Mouse (Mus musculus) adrenal gland, adult (tissue): ENCODE results near the gene Asb15.

ENCODE experiments used
- DNase-seq, 2 experiments: peaks; one replicate each; pipeline ENCODE4 v3.0.0; 2022 to 2023; ENCODE audit warnings: low spot score in 1 of 2; ENCODE audit not compliant: inconsistent age in 2 of 2

Gene Asb15

DNA sequence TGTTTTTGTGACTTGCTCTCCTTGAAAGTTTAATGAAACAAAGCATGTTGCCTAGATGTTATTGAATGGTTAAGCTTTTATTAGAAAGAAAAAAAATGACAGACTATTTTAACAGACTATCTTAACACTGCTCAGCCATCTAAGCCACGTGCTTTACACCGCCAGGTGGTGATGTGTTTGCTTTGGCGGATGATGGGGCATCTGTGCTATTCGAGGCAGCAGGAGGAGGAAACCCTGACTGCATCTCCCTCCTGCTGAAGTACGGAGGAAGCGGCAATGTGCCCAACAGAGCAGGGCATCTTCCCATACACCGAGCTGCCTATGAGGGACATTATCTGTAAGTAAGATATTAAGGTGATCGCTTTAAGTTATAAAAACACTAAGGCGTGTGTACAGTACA, 36.1 kb downstream of the Asb15 start:
- DNase-seq: no peak

DNA sequence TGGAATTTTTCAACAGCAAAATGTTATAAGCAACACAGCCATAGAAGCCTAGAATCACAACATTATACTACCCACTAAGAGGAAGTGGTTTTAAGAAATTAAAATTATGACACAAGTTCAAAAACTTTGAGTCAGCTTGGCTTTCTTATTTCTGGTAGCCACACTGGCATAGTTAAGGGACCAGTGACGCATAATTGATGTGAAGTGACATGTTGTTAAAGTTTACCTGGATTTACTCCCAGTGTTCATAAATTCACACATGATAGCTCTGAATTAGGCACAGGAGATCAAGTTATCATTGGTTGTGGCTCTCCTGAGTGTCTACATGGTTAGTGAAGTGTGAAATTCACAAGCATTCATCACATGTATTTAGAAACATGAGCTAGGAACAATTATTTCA, 36.9 kb downstream of the Asb15 start:
- DNase-seq: no peak

DNA sequence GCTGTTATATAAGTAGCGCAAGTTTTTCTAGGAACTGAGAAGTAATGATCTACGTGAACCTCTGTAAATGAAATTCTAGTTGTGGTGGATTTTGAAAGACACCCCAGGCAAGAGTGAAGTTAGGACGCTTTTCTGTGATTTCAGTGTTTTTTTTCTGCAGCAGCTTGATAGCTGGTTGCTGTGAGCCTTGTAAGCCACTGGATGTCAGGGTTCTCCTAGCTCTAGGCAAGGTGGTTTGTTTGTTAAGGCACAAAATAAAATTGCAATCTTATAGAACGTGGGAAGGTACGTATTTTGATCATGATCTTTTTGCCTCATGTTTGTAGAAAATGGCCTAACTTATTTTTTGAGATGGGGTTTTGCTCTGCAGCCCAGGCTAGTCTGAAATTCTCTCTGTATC, 41.0 kb downstream of the Asb15 start:
- DNase-seq: no peak

DNA sequence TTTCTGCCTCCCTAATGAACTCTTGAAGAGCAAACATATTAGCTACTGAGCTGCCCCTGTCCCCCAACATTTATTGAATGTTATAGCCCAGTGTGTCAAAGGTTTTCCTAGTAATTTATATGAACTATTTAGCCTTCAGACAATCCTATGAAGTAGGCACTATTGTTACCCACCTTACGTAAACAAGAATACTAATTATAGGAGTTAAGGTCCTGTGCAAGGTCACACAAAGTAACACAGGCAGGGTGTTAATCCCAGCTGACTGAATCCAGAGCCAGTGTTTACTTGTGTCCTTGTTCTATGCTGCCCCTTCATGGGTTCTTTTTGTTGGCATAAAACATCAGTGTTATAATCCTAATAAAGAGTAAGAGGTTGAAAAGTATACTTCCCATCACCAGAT, 41.8 kb downstream of the Asb15 start:
- no peak for DNase-seq

DNA sequence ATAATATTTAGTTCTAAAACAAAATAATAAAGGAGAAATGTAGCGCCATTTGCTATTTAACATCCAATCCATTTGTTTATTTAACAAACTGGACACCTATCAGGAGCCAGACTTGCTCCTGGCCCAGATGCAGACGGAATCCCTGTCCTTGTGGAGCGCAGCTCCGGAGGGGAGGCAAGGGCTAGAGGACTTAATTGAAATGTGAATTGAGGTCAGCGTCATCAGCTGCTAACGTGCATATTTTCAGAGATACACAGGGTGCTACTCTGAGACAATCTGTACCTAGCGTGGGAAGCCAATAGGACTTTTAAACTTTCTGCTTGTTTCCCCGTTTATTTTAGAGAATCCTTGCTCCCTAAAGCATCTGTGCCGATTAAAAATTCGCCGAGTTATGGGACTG, 42.3 kb downstream of the Asb15 start:
- no peak for DNase-seq

DNA sequence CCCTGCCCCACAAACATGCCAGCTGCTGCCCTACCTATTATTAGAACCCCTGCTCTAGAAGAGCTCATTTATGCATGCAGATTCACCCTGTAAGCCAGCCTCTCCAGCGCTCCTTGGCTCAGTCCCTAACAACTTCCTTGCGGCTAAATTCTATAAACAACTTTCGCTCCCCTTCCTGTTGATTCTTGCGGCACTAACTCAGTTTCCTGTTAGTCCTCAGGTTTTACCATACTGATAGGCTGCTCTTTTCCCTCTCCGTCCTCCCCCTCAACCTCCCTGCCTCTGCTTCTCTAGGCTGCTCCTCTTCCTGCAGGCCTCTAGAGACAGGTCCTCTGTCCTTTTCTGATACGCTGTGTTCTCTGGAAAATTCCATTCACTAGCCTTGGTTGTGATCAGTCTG, 43.2 kb downstream of the Asb15 start:
- peak in 1 of 2 experiments; percentile 15 for DNase-seq

DNA sequence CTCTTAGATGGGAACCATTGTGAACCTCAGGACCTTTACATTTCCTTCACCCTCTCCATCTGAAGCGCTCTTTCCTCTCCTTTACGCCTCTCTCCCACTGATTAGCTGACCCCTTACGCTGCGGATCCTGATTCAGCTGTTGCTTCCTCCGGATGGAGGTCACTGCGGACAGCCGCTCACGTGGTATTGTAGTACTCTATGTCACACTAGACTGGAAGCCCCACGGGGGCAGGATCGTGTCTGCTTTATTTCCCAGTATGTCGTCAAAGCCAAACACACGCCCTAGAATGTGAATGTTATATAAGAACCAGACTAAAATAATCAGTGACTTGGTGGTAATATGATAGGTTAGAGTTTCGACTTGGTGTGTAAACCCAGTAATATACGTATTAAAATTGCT, 44.5 kb downstream of the Asb15 start:
- DNase-seq: no peak

DNA sequence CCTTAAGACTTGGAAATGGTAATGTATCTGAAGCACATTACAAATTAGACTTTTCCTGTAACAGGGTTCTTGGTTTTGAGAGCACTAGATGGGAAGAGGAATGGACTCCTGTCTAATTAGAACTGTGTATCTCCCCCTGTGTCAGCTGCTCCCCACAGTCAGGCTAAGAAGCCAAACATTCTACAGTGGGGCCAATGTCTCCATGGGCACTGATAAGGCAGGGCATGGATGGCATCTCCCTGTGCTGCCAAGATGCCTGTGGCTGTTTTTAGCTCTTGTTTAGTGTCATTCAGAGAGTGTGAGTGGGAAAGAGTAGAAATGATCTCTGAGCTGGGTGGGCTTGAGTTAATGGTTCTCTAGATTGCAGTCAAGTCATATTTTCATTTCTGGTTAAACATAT, 45.4 kb downstream of the Asb15 start:
- DNase-seq: no peak

DNA sequence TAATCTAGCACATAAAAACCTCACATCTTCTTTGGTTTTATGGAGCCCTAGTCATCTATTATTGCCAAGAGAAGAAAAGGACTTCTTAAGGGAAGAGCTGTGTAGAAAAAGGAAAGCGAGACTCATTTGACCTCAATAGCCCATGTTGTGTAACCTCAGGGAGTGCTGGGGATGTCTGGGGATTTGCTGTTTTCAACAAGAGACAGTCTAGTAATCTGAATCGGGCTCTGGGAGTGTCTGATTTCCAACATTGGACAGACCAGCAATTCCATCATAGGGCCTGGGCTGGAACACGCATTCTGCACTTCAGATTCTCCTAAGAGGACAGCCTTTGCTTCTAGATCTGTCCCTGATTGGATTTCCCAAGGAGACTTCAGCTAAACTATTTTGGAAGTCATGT, 55.5 kb downstream of the Asb15 start:
- DNase-seq: no peak

DNA sequence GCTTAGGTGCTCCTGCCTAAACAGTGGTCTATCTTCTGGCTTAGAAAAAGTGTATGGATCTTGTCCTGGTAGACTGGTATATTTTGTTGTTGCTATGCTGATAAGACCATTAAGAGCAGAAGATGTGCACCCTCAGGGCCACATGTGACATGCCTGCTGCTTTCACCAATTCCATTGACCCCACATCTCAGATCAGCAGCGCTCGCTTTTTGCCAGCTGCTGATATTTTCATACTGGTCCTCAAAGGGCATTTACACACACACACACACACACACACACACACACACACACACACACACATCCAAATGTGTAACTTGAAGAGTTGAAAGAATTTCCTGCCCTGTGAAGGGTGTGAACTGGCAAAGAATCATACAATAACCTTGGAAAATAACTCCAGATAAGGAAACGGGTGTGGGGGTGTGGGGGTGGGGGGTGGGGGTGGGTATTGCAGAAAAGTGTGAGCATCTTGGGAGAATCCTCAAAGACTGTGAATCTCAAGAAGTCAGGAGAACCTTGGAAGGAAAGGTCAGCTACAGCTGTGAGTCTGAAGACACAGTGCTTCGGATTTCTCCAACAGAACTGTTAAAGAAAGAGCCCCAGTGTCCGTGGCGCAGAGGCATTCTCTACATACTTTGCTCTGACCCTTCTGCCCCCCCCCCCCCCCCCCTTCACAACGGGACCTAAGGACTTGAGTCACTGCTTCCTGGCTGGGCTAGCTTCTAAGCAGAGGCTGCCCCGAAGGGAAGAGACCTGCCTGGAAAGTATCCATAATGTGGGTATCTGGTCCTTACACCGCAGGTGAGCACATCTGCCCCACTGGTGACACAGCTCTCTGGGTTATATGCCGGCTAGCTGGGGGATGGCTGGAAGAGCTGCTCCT, 57.7 kb downstream of the Asb15 start:
- DNase-seq: peak in 1 of 2 experiments; percentile 42

DNA sequence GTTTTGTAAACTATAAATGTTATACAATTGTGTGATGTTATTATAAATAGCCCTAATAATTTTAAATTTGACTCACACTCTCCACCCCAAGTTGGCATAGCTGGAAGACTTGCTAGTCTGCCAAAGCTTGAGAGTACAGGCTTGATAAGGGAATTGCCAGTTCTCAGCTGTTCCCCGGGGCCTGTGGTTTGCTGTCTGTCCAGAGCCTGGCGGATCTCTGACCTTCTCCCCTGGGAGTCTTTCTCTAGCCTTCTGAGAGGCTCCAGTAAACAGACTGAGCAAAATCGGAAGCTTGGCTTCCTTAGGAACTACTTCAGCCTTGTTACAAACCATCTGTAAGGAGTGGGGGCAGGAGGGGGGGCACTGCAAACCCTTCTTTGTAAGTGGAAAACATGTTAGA, 58.9 kb downstream of the Asb15 start:
- peak; percentile 31 to 68 for DNase-seq

DNA sequence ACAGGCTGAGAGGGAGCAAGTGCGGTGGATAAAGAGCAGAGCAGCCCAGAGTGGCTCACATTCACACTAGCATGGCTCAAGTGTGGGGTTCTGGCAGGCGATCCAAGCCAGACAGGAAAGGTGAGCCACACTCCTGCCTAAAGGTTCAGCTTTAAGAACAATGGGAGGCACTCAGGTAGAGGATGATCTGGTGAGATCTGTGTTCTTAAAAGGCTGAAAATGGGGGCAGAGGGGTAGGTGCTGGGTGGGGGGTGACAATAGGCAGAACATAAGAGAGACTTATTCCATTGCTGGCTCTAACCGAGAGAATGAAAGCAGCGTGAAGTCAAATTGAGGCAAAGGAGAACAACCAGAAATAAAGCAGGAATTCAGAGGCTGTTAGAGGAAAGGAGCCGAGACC, 62.3 kb downstream of the Asb15 start:
- DNase-seq: no peak

DNA sequence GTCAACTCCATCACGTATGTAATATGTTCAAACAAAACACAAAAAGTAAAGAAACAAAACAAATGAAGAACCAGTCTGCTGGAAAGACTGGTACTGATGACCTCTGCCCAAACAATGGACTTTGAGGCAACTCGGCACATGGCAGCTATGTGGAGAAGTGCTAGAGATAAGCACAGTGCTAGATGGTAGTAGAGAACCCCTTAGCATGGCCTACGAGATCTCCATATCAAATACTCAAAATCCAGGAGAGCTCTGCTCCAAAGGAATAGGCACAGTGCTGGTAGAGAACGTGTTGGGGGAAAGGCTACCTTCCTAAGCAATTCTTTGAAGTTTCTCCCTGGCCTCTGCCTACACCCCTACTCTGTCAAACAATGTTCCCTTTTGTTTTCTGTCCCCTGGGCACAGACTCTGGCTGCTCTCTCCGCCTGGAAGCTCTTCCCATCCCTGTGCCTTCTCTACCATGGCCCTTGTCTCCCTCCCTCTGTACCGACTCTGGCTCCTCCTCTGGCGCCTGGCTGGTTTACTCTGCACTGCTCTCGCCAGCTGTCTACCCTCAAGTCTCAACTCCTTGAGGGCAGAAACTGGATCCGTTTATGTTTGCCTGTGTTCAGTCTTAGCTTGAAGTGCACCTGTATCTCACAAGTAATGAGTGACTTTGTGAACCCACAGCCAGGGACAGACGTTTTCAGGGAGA, 63.7 kb downstream of the Asb15 start:
- DNase-seq: no peak

DNA sequence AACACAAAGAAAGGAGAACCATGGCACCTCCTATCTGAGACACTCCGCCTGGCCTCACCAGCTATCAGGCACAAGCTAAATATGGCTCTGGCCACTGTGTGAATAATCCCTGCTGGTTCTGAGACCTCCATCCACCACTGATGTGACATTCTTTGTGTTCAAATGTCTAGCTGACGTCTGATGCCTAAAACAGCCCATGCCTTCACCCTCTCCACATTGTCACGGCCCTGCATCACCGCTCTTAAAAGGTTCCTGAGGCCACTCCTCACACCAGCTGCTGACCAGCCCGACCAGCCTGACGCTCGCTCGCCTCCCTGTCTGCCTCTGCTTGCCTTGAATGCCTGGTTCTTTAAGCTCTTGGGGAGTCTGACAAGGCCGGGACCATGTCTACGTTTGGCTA, 69.6 kb downstream of the Asb15 start, which contains the start of gene Lmod2:
Gene Lmod2 (plus strand): TSS at position 263 of the 400 bp plus-strand sequence.
- DNase-seq: no peak

DNA sequence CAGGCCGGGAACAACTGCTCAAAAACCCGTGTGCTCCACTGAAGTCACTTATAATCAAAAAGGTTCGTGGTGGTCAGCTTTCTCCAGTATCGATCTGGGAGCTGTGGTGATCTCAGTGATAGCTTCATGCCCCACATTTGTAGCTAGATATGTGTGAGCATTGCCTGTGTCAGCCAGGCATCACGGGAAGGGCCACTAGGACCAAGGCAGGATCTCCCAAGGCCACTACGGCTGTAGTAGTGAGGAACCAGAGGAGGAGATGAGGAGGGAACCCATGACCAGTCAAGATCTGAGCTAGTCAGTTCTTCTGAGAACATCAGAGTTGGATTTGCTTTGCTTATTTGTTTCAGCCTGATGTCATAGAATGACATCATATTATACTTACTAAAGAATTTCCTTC, 71.2 kb downstream of the Asb15 start:
- no peak for DNase-seq

DNA sequence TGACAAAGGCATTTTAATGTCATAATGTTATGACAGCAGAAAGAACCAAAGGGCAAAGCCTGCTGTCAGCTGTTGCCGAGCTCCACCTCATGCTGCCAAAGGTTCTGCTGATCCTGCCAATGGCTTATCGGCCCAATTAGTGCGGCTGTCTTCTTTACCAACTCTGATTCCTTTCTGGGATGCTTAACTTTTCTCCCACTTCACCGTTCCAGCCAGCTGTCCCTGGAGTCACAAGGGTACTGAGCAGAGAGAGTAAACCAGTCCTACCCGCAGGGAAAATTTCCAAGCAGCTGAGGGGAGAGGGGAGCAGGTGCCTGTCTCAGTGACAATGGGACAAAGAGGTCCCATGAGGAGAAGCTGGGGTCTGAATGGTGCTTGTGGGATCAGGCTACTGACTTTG, 71.7 kb downstream of the Asb15 start:
- no peak for DNase-seq

DNA sequence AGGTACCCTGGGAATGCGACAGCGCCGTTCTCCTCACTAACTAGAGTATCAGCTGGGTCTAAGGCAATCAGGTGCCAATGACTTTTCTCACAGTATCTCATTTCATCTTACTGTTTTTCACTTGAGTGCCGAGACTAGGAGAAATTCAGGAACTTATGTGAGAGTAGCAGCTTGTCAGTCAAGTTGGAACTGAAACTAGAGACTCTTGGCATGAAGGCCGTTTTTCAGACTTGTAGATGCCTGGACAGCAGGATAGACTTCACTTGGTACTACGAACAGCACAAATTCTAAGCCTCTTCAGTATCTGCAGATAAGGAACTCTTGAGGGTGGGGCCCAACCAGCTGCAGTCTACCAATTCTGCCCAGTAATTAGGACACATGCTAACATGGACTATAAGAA, 72.2 kb downstream of the Asb15 start:
- no peak for DNase-seq

DNA sequence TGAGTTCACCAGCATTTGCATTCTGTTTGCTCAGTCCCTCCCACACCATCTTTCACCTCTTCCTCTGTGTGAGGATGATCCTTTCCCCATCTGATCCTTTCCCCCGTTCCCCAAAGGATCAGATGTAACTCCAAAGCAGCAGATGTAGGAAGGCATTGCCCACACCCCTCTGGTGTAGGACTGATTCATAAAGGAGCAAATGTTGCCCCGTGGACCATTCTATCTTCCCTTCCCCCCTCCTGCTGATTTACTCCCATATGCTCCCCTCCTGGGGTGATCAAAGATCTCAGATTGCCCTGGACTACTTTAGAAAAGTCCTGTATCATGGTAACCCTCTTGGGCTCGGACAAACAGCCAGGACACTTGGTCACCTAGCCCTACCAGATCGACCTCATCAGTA, 72.8 kb downstream of the Asb15 start:
- DNase-seq: no peak

DNA sequence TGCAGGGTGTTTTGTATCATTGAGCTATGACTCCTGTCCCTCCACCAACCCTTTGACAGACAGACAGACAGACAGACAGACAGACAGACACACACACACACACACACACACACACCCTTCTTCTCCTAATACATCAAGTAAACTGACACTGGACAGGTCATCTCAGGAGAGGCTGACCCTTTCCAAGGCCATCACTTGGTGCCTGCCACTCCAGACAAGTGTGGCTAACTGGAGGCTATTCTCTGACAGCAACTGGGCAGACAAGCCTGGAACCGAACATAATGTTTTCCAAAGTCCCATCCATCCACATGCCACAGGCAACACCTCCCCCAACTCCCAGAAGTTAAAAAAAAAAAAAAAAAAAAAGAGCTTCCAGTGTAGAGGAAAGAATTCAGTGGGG, 73.7 kb downstream of the Asb15 start:
- DNase-seq: peak; percentile 45 to 47

DNA sequence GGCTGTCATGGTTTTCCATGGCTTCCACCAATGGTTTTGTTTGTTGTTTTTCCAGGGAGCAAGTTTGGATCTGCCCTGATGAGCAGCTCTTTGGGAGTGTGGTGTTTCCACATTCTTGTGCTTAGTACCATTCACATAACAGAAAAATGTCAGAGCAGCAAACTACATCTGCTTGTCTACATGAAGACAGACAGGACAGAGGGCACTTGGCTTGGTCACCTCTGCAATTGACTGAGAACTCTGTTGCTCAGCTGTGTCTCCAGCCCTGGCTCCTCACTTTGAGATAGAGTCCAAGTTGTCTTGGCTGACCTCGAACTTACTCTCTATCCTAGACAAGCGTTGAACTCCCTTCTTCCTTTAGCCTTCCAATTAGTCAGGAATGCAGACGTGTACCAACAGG, 74.4 kb downstream of the Asb15 start:
- no peak for DNase-seq

DNA sequence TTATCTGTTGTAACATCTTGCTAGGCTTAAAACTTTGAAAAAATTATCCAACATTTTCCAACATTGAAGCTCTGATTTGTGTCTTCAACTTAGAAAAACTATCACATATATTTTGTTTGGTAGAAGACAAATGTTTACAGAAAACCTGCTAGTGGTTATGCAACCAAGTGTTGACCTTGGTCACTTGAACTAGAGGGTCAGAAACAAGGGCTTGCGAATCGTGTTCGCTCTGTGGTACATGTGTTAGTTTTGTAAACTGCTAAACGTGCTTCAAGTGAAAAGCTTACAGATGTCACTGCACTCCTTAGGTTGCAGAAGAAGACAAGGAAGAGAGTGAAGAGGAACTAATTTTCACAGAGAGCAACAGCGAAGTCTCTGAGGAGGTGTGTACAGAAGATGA, 75.0 kb downstream of the Asb15 start:
- DNase-seq: no peak

DNA sequence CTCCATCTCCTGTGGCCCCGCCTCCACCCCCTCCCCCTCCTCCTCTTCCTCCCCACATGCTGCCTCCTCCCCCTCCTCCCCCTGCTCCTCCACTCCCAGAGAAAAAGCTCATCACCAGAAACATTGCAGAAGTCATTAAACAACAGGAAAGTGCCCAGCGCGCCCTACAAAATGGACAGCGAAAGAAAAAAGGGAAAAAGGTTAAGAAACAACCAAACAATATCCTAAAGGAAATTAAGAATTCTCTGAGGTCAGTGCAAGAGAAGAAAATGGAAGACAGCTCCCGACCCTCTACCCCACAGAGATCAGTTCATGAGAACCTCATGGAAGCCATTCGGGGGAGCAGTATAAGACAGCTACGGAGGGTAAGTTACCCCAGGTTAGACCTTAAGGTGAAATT, 76.3 kb downstream of the Asb15 start:
- no peak for DNase-seq

DNA sequence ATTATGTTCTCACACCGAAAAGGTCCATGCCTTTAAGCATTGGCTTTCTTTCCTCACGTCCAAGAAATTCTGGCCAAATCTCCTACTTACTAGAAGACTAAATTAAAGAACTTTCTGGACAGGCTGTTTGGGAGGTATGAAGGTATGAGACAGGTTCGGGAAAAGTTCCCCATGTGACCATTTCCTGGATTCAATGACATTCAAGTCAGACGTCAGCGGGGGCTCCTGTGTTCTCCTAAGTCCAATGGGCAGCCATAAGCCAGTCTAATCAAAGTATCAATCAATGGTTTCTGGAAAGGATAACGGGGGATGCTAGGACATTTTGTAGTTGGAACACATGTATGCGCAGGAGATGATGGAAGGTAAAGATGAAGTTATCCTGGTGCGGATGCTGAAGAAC, 77.7 kb downstream of the Asb15 start:
- no peak for DNase-seq
